22 mouse cellular contexts compared by ENCODE assay signal in genomic region chr7:130237244-130237643, GRCm38 (mm10).
DNase-seq lines count a peak whose midpoint lies in the region; ATAC-seq and TF ChIP-seq lines count a peak whose summit lies in the region.
"Had no signal": no experiment of that assay in that cellular context is flagged by ENCODE, and none has a peak within 500 bp of the region (broad histone marks: within the 10 kb centered on the region; RNA-seq: fewer than 3 reads in every experiment).

No protein-coding gene starts in this region.

- TF ChIP-seq CTCF in cerebellum, adult 2 months (IDR thresholded peaks at IDR 0.05; ENCODE audit: borderline replicate concordance, insufficient read depth, low read depth, low read length): no peak
- no peak for TF ChIP-seq CTCF in liver, postnatal 0 days (IDR thresholded peaks at IDR 0.05; ENCODE audit: low read depth)

- no peaks in the 10 kb centered on the region for H3K4me1 ChIP-seq in cerebellum, adult 2 months (ENCODE audit: control insufficient read depth, insufficient read depth, low read length)
- H3K4me1 ChIP-seq in liver, postnatal 0 days (ENCODE audit: insufficient read depth): peaks cover 6% of the 10 kb centered on the region; the same call in 1 of the 2 replicates
- no peaks in the 10 kb centered on the region for H3K4me1 ChIP-seq in liver, embryonic 11.5 days (replicated peaks; ENCODE audit: control insufficient read depth, insufficient read depth, low read length)

- H3K4me2 ChIP-seq in liver, postnatal 0 days (ENCODE audit: low read depth, low read length): no peak overlapping the region
- no peak overlapping the region for H3K4me2 ChIP-seq in liver, embryonic 11.5 days
- H3K4me2 ChIP-seq: embryonic facial prominence, embryonic 15.5 days; heart, embryonic 12.5 days; hindbrain, embryonic 14.5 days had no signal

- DNase-seq in adrenal gland, adult (ENCODE audit: inconsistent age in 2 of 2, low spot score in 1 of 2): peak; percentile 79 to 88
- no peak for DNase-seq in adrenal gland, adult 18-20 months (ENCODE audit: low spot score in 2 of 2)
- no peak for DNase-seq in cerebellum, adult 2 months
- no peak for DNase-seq in cerebellum, adult 8-10 months
- DNase-seq in liver, postnatal 0 days: no peak
- no peak for DNase-seq in liver, embryonic 11.5 days (ENCODE audit: low spot score)
- no peak for DNase-seq in right cerebral cortex, adult 18-20 months
- DNase-seq: cerebellum, adult 11-12 months; cerebellum, postnatal 10 days; embryo, embryonic 11 days; gastrocnemius, adult 2 months; gastrocnemius, postnatal 25 days; kidney, adult 18-20 months had no signal

- no peak for TF ChIP-seq POLR2A in cerebellum, adult 2 months (IDR thresholded peaks at IDR 0.05; ENCODE audit: borderline replicate concordance, insufficient read depth, low read length)

- H3K4me3 ChIP-seq in cerebellum, adult 2 months (replicated peaks; ENCODE audit: insufficient read depth, low read depth, low read length): no peak overlapping the region
- H3K4me3 ChIP-seq in liver, postnatal 0 days (ENCODE audit: low read depth, low read length): no peak overlapping the region
- H3K4me3 ChIP-seq in liver, embryonic 11.5 days (ENCODE audit: low read depth, low read length): no peak overlapping the region
- H3K4me3 ChIP-seq: embryonic facial prominence, embryonic 15.5 days; erythroblast, embryonic 14.5 days; forebrain, embryonic 10.5 days; gastrocnemius, adult 2 months; heart, embryonic 12.5 days; hindbrain, embryonic 10.5 days had no signal

- no peak overlapping the region for H3K9ac ChIP-seq in liver, postnatal 0 days (replicated peaks)
- no peak overlapping the region for H3K9ac ChIP-seq in liver, embryonic 11.5 days (ENCODE audit: low read depth, low read length)
- H3K9ac ChIP-seq: embryonic facial prominence, embryonic 15.5 days; heart, embryonic 12.5 days; hindbrain, embryonic 14.5 days had no signal

- peak; percentile 67 for ATAC-seq in liver, postnatal 0 days
- ATAC-seq in liver, embryonic 11.5 days (replicated peaks; ENCODE audit: low FRiP score): no peak
- ATAC-seq: activated CD4-positive, CD25-positive, alpha-beta regulatory T cell, adult 4 months; forebrain, embryonic 14.5 days; Patski had no signal

- H3K27ac ChIP-seq in cerebellum, adult 2 months (ENCODE audit: insufficient read depth, low read length): peak overlapping the region; percentile 54; the same call in 1 of the 2 replicates
- H3K27ac ChIP-seq in liver, postnatal 0 days (ENCODE audit: low read depth): no peak overlapping the region
- no peak overlapping the region for H3K27ac ChIP-seq in liver, embryonic 11.5 days (ENCODE audit: low read depth, low read length)
- H3K27ac ChIP-seq: embryonic facial prominence, embryonic 15.5 days; forebrain, embryonic 10.5 days; gastrocnemius, adult 2 months; hindbrain, embryonic 10.5 days; hindbrain, embryonic 14.5 days had no signal

- H3K9me3 ChIP-seq in liver, postnatal 0 days (ENCODE audit: low read length): no peaks in the 10 kb centered on the region
- peaks cover 2% of the 10 kb centered on the region; the same call in 1 of the 2 replicates for H3K9me3 ChIP-seq in liver, embryonic 11.5 days (ENCODE audit: control insufficient read depth, low read length)
- H3K9me3 ChIP-seq: embryonic facial prominence, embryonic 15.5 days had no signal

- 91% methylated on average over 5 of the region's 5 CpGs for WGBS in cerebellum, adult 2 months
- 67% methylated on average over 5 of the region's 5 CpGs for WGBS in liver, postnatal 0 days (ENCODE audit: insufficient replicate concordance)
- 66% methylated on average over 5 of the region's 5 CpGs for WGBS in liver, embryonic 11.5 days

- H3K27me3 ChIP-seq in cerebellum, adult 2 months (ENCODE audit: control insufficient read depth, insufficient read depth, low read length): no peaks in the 10 kb centered on the region
- no peaks in the 10 kb centered on the region for H3K27me3 ChIP-seq in liver, postnatal 0 days (ENCODE audit: insufficient read depth, low read length)
- no peaks in the 10 kb centered on the region for H3K27me3 ChIP-seq in liver, embryonic 11.5 days (replicated peaks; ENCODE audit: control insufficient read depth, insufficient read depth, low read length)
- H3K27me3 ChIP-seq: embryonic facial prominence, embryonic 15.5 days; heart, embryonic 12.5 days; Patski had no signal

- TF ChIP-seq EP300 in liver, postnatal 0 days (IDR thresholded peaks at IDR 0.05; ENCODE audit: low read depth): 0 out of 2 replicates have a peak, but pooled peaks have one; percentile 8

- no peaks in the 10 kb centered on the region for H3K36me3 ChIP-seq in liver, postnatal 0 days (replicated peaks; ENCODE audit: insufficient read depth, low read length)
- H3K36me3 ChIP-seq in liver, embryonic 11.5 days (ENCODE audit: control insufficient read depth, insufficient read depth, low read length): no peaks in the 10 kb centered on the region
- H3K36me3 ChIP-seq: heart, embryonic 12.5 days had no signal

Comparison
In these comparisons a context has a peak if more than half of its experiments do, and no peak if none do; other contexts are left out.
1. DNase-seq: peak in adrenal gland, adult (2 of 2); none in adrenal gland, adult 18-20 months (0 of 2), cerebellum, adult 2 months (0 of 2), cerebellum, adult 8-10 months (single experiment), liver, postnatal 0 days (single experiment), liver, embryonic 11.5 days (single experiment) and right cerebral cortex, adult 18-20 months (single experiment).